Mouse (Mus musculus) erythroid progenitor cell, adult 5-6 weeks (primary cell): Measurements from ENCODE around the gene Zgrf1. TPM values are rescaled to one million over a fixed set of nuclear protein-coding genes. Genes with fewer than 3 reads are reported as not detected.

Source experiments
- ATAC-seq: replicated peaks from 2 replicates; pipeline ENCODE4 v1.8.0; 2016; ENCODE audit warnings: moderate number of reproducible peaks, mild to moderate bottlenecking, moderate TSS enrichment, inconsistent platforms; ENCODE audit not compliant: poor library complexity, low FRiP score, severe bottlenecking
- total RNA-seq, 2 experiments: library from RNA; stranded (forward) in 1 of 2; stranded (reverse) in 1 of 2; fragments of 150-400 nt in 1 of 2; fragments of 186-747, 209-891 nt in 1 of 2; gene quantifications; 2 replicates each; pipeline versions ENCODE4 v1.2.3 to v1.2.4; 2015 to 2017; ENCODE audit warnings: low replicate concordance in 2 of 2

Zgrf1 gene
- total RNA-seq, 2 experiments from 2014 or later: 45.4 to 59.1 TPM

- ATAC-seq: peak; percentile 81
These were observed 81.1 kb downstream of the Zgrf1 start for GRCm38 (mm10) chr3:127634101-127634983.

- ATAC-seq: no peak
These were observed 81.7 kb downstream of the Zgrf1 start for GRCm38 (mm10) chr3:127634984-127635349.

- no peak for ATAC-seq
These were observed 86.8 kb downstream of the Zgrf1 start for GRCm38 (mm10) chr3:127639875-127640761.

- no peak for ATAC-seq
These were observed 87.7 kb downstream of the Zgrf1 start for GRCm38 (mm10) chr3:127640762-127641700.

GRCm38 (mm10) chr3:127642211-127642610 lies 88.9 kb downstream of the Zgrf1 start:
- no peak for ATAC-seq

- ATAC-seq: no peak
These were observed 93.0 kb downstream of the Zgrf1 start for GRCm38 (mm10) chr3:127646156-127646825.

- ATAC-seq: no peak
These were observed 98.7 kb downstream of the Zgrf1 start for GRCm38 (mm10) chr3:127651742-127652653.

- no peak for ATAC-seq
These were observed 107.4 kb downstream of the Zgrf1 start for GRCm38 (mm10) chr3:127660712-127661111.

GRCm38 (mm10) chr3:127661646-127662531 lies 108.6 kb downstream of the Zgrf1 start:
- no peak for ATAC-seq

Other genes starting within 250 kb of the Zgrf1 start
- not detected in 2 replicates for gene Ank2, start 54.1 kb upstream of the Zgrf1 start, total RNA-seq (2015; ENCODE audit: low replicate concordance)
- gene Ank2, start 54.1 kb upstream of the Zgrf1 start, total RNA-seq (2017; ENCODE audit: low replicate concordance): 0.90 and 1.2 TPM in 2 replicates
- 40.4 and 44.0 TPM in 2 replicates for gene Larp7, start 140 bp upstream of the Zgrf1 start, total RNA-seq (2015; ENCODE audit: low replicate concordance)
- gene Larp7, start 140 bp upstream of the Zgrf1 start, total RNA-seq (2017; ENCODE audit: low replicate concordance): 57.6 and 78.3 TPM in 2 replicates
- gene Neurog2, start 79.6 kb downstream of the Zgrf1 start, total RNA-seq (2015; ENCODE audit: low replicate concordance): not detected in 2 replicates
- gene Neurog2, start 79.6 kb downstream of the Zgrf1 start, total RNA-seq (2017; ENCODE audit: low replicate concordance): not detected in 2 replicates
- 2.5 and 10.5 TPM in 2 replicates for gene Alpk1, start 227.0 kb downstream of the Zgrf1 start, total RNA-seq (2015; ENCODE audit: low replicate concordance)
- 1.2 and 2.1 TPM in 2 replicates for gene Alpk1, start 227.0 kb downstream of the Zgrf1 start, total RNA-seq (2017; ENCODE audit: low replicate concordance)
- gene Tifa, start 236.3 kb downstream of the Zgrf1 start, total RNA-seq (2015; ENCODE audit: low replicate concordance): 80.1 and 82.9 TPM in 2 replicates
- gene Tifa, start 236.3 kb downstream of the Zgrf1 start, total RNA-seq (2017; ENCODE audit: low replicate concordance): 73.2 and 82.3 TPM in 2 replicates